Mouse (Mus musculus): ENCODE data around the gene Cnst.

Cnst gene

DNA sequence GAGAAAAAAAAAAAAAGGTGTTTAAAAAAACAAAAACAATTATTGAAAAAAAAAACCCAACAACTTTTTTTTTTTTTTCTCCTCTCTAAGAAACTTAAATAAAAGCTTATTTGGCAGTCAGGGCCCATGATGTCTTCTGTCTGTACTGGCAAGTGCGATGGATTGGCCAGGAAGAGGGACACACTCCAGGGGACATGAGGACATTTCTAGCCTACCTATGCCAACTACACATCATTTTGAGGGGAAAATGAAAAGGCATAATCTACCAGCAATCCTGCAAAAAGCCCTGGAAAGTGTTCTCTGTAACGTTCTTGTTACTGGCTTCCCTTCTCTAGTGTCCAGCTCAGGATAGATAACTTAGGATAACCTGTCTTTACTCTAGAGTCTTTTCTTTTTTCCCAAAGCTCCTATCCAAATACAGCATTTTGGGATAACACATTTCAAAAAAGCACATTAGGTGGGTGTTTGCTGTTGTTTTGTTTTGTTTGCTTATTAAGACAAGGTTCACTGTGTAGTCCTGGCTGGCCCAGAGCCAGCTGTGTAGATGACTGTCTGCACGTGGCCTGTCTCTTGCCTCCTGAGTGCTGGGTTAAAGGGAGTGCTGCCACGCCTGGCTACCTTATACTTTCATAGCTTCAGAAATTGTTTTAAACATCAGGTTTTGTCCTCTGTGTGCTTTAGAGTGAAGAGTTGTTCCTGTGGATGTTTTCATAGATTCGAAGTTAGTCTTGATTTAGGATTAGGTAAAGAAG, 7.2 kb downstream of the Cnst start:
- no peak for DNase-seq (ENCODE audit: low spot score)

DNA sequence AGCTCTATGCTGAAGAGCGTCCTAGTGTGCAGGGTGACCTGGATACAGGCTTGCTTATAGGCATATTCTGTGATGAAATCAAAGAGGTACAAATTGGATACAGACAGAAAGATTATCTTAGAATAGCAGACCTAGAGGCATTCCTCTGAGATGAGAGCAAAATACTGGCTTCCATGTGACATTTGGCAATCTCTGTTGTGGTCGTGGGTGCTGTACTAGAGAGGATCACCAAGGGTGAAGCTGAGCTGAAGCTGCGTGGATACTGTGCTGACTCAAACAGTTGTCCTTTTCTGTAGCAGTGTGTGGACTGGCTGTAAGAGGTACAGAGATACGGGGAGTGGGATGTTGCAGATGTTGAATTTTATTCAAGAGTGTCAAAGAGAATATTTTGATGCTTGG, 7.8 kb downstream of the Cnst start:
- DNase-seq (ENCODE audit: low spot score): no peak

DNA sequence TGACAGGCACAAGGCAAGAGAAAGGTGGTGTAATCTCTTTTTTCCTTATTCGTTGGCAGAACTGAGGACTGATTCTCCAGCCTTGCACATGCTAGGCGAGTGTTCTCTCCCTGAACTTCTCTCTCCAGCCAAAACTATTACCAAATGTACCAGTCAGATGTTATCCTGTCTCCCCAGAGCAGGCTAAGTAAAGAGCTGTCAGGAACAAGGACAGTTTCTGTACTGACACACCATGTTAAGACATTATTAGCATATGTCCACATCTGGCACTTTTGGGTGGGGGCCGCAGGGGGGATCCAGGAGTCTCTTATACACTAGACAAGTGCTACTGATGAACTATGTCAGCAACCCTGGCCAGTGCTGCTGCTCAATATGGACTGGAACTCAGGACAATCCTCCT, 10.8 kb downstream of the Cnst start:
- no peak for DNase-seq (ENCODE audit: low spot score)

DNA sequence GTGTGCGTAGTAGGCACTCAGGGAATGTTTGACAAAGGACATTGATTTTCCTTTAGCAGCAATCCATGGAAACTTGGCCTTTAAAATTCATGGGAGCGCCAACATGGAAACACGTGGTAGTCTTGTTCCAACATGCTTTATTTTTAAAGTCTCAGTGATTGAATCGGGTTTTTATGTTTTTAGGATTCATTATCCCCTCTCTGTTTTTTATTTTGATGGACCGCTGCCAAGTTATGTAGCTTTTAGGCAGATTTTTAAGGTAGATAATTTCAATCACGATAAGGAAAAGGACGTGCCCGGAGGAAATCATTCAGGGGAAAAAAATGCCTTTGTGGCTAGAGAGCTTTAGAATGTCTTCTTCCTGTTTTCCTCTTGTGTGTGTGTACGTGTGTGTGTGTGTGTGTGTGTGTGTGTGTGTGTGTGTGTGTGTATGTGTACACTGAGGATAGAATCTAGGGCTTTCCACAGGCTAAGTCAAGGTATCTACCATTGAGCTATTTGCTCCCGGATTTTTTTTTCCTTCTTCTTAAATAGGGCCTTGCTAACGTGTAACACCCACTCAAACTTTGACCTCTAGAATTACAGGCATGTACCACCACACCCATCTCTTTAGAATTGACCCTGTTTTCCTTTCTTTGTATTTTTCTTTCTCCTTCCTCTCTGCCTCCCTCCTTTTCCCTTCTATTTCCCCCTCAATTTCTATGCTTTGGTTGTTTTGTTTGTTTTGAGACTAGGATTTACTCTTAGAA, 13.4 kb downstream of the Cnst start:
- DNase-seq (ENCODE audit: low spot score): no peak

DNA sequence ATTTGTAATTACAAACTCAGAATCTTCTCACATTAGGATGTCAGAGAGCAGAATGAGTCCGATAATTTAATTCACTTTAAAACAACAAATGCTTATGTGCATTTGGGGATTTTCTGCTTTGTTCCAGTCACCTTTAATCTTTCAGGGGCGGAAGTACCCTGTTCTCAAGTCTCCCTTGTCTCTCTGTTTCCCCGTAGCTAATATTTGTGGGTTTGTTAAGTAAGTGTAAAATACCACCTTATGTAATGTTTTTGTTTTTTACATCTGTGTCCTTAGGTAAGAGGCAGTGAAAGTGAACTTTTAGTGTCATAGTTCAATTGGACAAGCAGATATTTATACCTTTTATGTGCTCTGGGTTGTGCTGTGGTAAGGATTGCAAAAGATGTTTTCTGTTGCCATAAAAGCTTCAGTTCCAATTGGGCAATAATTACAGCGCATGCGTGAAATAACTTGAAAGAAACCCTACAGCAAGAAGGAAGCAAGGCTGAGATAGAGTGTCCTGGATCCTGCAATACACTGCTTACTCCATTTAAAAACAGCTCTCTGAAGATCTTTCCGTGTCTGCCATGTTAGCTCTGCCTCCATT, 14.8 kb downstream of the Cnst start:
- no peak for DNase-seq (ENCODE audit: low spot score)

DNA sequence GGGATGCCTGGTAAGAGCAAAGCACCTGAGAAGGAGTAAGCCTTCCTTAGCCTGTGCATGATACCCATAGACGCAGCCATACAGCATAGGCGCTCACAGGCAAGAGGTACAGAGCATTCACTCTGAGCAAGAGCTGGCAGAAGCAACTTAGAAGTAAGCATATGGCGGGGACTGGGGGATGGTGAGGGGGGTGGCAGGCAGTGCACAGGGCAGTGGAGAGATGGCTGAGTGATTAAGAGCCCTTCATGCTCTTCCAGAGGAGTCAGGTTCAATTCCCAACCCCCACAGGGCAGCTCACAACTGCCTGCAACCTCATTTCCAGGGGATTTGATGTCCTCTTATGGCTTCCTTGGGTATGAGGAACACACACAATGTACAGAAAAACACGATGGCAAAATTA, 17.0 kb downstream of the Cnst start:
- DNase-seq (ENCODE audit: low spot score): no peak

DNA sequence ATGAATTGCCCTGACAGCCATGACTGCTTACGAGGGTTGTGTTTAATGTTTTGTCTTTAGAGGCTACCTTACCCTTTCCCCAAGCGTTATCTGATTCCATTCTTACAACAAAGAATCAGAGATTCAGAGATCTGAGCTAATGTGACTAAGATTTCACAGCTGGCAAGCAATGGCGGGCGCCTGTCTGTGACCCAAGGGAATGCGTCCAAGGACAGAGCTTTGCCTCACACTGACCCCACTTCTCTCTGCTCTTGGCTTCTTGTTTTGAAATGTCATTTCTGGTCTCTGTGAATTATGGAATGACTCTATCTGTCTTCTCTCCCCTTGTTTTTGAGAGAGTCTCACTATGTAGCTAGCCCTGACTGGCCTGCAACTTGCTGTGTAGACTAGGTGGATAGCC, 17.8 kb downstream of the Cnst start:
- no peak for DNase-seq (ENCODE audit: low spot score)

DNA sequence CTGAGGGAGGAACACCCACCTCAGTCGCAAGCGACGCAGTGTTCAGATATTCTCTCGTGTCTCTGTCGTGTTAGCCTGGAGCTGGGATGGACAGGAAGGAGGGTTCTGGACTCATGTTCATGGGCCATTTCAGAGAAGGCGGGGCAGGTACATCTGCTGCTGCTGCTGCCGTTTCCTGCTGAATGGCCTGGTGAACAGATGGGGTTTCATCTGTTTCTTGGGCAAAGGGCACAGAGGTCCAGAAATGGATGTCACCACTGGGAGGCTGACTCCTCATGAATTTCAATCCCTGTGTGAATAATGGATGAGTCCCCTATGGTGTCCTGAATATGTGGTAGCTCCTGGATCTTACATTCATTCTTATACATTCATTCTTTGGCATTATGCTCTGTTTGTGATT, 21.4 kb downstream of the Cnst start:
- DNase-seq (ENCODE audit: low spot score): no peak

DNA sequence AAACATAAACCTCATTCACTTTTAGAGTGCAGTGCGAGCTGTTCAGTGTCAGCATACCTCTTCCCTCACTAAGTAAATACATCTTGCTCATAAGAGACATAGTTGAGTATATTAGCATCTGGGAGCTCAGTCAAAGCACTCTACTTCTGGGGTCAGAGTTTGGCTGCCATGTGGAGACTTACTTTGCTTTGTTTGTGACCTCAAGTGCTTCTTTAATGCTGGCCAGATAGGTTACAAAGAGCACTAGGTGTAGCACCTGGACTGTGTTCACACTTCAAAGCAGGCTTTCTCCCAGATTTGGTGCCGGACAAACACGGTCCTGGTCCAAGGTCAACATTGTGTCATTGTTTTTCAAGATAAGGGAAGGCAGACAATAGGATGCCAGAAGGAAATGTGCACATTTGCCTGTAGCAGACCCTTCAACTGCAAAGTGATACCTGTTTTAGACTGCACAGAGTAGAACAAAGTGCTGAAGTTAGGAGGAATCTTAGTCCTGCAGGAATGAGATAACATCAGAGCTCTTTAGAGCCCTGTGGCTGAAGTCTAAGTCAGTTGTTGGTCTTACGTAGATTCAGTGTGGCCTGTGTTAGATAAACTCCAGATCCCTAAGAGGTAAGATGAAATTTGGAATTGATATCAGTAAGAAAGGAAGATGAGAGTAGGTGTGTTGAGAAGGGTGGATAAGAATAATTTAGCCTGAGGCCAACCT, 22.7 kb downstream of the Cnst start:
- no peak for DNase-seq (ENCODE audit: low spot score)

DNA sequence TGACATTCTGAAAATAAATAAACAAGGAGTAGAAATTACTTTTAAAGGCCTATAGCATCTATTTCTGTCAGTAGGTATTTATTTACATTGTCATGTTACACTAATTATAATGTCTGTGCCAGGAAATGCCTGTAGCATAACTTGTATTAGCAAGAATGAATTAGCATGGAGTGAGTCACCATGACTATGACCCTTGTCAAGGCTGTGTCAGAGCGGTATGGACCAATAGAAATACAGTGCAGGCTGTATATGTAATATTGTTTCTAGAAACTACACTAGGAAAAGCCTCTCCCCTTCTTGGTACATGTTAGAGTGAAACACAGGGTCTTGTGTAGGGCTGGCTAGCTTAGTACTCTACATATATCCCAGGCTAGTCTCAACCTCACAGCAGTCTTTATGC, 24.3 kb downstream of the Cnst start:
- DNase-seq (ENCODE audit: low spot score): no peak

DNA sequence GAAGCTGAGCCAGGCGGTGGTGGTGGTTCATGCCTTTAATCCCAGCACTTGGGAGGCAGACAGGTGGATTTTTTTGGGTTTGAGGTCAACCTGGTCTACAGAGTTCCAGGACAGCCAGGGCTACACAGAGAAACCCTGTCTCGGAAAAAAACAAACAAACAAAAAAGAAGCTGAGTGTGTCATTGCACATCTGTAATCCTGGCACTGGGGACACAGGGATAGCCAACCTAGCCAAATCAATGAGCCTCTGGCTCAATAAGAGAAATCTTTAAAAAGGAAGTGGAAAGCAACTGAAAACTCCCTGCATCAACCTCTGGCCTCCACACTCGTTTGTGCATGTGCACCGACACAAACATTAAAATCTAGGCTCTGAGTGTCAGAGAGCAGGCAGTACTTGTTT, 25.5 kb downstream of the Cnst start:
- no peak for DNase-seq (ENCODE audit: low spot score)

DNA sequence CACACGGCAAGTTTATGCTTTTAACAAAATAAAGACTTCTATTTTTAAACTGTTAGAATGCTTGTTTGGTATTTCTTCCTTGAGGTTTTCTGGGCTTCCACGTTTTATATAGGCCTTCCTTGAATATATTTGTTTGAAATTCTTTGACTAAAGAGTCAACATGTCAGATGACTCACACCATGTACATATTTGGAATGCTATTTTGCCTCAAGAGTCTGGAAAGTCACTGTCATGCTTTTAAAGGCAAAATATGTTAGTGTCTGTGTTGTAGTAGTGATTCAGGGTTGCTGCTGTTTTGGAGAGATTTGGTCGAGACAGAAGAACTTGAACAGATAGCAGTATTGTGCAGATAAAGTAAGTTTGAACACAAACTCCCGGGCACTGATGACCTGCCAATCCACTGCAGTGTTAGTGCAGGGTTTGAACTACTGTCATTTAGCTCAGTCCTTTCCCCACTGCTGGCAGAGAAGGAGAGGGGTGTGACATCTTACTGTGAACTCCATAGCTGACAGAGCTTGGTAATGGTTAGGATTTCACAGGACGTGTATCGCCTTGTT, 27.6 kb downstream of the Cnst start:
- DNase-seq (ENCODE audit: low spot score): no peak

DNA sequence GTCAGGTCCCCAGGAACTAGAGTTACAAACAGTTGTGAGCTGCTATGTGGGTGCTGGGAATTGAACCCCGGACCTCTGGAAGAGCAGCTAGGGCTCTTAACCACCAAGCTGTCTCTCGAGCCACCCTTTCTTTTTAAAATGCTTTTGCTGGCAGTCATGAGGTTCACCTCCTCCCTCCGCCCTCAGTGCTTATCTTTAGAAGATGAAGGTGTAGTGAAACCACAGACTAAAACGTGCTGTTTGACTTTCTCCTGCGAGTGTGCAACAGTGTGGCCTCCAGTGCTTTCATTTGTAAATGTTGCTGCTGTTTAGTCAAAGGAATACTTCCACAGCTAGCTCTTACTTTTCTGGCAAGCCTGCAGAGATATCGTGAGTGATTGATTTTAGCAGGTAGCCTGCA, 32.5 kb downstream of the Cnst start:
- DNase-seq (ENCODE audit: low spot score): no peak

DNA sequence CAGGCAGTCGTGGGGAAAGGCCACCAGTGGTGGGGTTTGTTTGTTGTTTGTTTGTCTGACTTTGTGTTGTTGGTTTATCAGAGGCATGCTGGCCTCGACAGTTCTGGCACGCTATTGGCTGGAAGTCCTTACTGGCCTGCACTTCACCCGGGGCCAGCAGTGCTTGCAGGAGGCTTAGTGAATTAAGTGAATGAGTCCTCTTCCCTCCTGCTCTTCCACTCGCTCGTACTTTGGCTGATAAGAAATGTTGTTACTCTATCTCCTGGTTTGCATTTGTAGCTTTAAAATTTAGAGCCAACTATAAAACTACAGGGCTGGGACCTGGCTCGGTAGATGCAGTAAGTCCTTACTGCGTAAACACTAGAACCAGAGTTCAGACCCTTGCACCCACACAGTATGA, 34.0 kb downstream of the Cnst start:
- no peak for DNase-seq (ENCODE audit: low spot score)

DNA sequence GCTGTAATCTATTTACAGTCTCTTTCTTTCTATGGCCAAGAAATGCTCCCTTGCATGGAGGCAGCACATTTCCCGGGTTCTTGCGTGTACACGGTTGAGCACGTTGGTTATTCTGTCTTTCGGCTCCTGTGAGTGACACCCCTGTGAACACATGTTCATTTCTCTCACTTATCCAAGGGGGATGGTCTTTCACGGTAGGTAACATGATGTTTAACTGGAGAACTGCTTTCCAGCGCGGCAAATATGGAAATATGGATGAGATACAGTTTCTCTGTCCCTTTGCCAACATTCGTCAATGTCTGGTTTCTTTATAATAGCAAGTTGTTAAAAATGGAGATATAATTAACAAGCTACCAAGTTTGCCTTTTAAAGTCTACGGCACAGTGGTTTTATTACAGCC, 35.3 kb downstream of the Cnst start:
- no peak for DNase-seq (ENCODE audit: low spot score)

DNA sequence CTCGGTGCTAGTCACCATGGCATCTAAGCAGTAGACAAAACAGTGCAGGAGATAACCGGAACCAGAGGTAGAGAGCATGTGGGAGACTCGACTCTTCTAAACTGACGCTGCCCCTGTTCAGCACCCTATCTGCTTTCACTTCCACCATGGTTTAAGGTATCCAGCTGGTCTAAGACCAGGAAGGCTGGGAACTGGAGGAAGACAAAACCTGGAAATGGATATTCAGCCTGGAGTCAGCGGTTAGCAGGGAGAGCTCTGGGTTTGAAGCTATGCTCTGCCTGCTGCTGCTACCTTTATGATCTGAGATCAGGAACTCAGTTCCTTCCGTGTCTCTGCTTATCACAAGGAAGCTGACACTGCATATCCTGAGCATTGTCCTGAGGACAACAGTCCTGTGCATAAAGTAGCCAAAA, 35.9 kb downstream of the Cnst start:
- DNase-seq (ENCODE audit: low spot score): no peak

DNA sequence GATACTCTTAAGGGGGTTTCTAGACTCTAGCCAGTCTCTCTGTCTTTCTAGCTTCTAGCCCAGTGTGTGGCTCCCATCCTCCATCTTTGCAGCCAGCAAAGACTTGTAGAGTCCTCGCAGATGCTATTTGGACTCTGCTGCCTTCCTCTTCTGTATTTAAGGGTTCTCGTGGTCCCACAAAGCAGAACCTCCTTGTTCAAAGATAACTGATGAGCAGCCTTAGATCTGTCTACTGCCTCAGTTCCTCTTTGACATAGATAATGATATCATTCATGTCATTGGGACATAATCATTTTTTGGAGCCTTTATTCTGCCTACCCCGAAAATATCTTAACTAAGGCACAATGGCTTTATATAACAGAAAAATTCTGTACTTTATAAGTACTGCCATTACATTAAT, 36.9 kb downstream of the Cnst start:
- no peak for DNase-seq (ENCODE audit: low spot score)

DNA sequence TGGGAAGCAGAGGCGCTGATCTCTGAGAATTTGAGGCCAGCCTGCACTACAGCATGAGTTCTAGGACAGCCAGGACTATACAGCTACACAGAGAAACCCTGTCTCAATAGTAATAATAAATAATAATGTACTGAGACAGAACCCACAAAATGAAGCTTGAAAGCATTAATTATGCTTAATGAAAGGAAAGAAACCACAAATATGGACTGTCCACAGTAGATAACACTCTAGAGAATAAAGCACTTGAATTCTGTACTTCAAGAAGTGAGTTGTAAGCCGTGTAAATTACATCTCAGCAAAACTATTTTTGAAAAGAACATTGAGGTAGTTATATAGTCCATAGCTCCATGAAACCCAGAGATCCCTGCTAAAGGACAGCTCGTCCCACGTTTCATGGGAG, 38.0 kb downstream of the Cnst start:
- no peak for DNase-seq (ENCODE audit: low spot score)

DNA sequence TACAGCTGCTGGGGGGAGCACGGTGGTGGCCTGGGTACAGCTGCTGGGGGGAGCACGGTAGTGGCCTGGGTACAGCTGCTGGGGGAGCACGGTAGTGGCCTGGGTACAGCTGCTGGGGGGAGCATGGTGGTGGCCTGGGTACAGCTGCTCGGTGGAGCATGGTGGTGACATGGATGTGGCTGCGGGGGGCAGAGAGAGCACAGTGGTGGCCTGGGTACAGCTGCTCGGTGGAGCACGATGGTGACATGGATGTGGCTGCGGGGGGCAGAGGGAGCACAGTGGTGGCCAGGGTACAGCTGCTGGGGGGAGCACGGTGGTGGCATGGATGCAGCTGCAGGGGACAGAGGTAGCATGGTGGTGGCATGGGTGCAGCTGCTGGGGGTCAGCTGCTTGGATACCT, 39.5 kb downstream of the Cnst start:
- no peak for DNase-seq (ENCODE audit: low spot score)

DNA sequence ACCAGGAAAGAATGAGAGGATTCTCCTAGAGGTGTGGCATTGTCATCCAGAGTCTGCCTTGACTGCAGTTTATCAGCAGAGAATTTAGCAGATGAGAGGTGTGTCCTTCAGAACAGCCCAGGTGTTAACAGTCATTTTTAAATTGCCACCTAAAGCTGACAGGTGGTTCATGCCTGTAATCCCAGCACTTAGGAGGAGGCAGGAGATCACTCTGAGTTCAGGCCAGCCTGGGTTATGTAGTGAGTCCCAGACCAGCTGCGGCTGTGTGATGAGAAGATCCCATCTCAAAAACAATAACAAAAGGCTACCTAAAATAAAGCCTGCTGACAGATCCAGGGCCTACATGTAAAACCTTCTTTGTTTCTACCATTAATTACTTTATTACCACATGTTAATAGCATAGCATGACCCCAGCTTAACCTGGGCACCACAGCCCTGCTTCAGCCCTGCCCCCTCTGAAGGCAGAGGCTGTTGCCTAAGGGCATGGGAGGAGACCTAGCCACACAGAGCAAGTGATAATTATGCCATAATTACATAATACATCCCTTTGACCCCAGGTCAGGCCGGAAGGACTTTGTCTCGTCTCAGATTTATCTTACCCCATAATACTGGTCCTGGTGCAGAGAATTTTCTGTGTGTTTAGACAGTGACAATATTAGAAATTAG, 40.4 kb downstream of the Cnst start:
- DNase-seq (ENCODE audit: low spot score): no peak

DNA sequence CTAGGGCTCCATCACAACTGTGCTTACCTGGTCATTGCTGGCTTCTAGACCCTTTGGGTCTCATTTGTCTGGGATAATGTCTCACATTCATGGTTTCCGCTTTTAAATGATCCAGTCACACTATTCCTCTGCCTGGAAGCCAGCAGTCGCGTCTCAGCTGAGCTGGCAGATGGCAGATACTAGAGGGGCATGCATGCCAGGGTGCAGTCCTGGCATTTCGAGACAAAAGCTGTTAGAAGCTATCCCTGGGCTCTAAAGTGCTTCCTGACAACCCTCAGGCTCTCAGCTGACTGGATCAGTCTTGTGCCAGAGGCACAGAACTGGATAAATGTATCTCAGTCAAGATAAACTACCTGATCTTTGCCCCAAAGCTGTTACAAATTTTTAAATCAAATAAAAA, 42.1 kb downstream of the Cnst start:
- DNase-seq (ENCODE audit: low spot score): no peak

DNA sequence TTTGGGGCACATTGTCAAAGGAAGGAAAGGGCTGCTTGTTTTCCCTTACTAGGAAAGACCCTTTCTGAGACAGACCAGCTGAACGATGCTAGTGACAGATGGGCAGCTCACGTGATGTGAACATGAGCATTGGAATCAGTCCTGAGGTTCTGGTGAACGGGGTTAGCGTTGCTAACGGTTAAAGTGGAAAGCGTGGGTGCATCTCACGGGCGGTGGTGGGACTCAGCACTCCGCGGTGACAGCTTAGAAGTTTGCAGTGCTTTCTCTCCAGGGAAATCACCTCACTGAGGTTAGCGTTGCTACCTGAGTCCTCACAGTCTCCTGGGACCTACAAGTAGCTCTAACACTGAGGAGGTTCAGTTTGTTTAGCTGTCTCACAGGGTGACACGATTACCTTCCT, 45.5 kb downstream of the Cnst start:
- DNase-seq (ENCODE audit: low spot score): no peak
